Mouse (Mus musculus): ENCODE measurements around the gene Fhl3.

DNA sequence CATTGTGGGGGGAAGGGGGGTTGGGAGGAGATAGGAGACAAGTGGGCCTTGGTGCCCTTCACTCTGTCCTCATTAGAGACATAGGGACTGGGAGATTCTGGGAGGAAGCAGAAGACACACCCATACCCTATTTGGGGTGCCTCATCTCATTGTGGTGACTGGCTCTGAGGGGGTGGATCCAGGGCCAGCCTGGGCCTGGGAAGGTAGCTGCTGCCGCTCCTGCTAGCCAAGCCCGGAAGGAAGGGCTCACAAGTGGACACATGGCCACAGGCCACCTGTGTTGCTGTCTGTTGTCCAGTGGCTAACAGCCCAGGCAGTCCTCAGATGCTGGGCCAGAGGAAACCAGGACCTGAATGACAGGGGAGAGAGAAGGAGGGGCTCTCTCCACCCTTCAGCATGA is 2.9 kb downstream of the Fhl3 start:
- TF ChIP-seq CTCF (conservative IDR thresholded peaks at IDR 0.05; ENCODE audit: low read length) = no peak
- no peak for TF ChIP-seq POU5F1 (IDR thresholded peaks at IDR 0.05; ENCODE audit: borderline replicate concordance, low read length)
